Mouse (Mus musculus): ENCODE measurements around the gene Zfp598. TPM values are rescaled to one million over a fixed set of nuclear protein-coding genes. Genes with fewer than 3 reads are reported as not detected.

The Zfp598 gene
- polyA plus RNA-seq (2012; ENCODE audit: low replicate concordance) = 144 and 147 TPM in 2 replicates

DNA sequence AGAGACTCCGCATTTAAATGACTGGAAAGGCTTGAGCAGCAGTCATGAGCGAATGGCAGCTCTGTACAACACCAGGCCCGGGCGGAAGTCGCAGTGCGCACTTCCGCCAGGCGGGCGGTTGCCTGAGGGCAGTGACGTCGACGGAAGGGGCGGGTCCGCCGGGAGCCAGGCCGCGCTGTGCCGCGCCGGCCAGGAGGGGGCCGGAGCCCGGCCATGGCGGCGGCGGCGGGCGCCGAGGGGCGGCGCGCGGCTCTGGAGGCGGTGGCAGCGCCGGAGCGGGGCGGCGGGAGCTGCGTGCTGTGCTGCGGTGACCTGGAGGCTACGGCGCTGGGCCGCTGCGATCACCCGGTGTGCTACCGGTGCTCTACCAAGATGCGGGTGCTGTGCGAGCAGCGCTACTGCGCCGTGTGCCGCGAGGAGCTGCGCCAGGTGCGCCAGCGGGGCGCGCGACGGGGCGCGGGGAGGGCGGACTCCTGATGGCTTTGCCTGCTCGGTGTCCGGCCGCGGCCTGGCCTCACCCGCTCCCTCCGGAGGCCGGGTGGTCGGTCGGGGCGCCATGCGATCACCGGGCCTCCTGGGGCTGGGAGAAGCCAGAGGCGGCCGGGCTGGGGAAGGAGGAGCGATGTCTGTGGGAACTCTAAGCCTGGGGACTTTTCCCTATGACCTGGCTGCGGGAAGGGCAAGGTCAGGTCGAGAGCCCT lies at the start of gene Zfp598:
Gene Zfp598, plus strand, starts transcription at position 143 of the 701 bp plus-strand sequence.

DNA sequence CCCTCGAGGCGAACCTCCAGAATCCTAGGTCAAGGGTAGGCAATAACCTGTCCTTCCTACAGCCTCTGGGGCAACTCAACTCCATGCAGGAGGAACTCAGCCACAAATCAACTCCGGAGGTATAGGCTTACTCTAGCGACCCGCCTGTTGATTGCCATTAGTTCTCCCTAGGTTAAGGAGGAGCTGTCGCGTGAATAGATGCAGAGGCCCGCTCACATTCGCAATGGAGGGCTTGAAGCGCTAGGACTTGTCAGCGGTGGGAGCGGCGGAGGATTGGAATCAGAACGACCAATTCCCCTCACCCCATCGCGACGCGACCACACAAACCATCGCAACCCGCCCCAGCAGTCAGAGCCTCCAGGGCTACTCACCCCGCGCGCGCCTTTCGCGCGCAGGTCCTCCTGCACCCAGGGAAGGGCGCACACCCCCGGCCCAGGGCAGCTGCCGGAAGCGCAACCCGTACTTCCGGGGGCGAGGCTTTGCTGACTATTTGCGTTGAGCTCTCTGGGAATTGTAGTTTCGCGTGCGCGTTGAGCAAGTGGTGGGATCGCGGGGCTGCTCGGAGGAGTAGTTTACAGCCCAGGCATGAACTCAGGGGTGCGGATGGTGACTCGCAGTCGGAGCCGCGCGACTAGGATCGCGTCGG lies 37.2 kb upstream of the Zfp598 start, which contains the start of the genes Tsc2 and Nthl1:
Gene Tsc2, minus strand, starts transcription at position 464 of the 646 bp plus-strand sequence.
Gene Nthl1, plus strand, starts transcription at position 514 of the 646 bp plus-strand sequence.

DNA sequence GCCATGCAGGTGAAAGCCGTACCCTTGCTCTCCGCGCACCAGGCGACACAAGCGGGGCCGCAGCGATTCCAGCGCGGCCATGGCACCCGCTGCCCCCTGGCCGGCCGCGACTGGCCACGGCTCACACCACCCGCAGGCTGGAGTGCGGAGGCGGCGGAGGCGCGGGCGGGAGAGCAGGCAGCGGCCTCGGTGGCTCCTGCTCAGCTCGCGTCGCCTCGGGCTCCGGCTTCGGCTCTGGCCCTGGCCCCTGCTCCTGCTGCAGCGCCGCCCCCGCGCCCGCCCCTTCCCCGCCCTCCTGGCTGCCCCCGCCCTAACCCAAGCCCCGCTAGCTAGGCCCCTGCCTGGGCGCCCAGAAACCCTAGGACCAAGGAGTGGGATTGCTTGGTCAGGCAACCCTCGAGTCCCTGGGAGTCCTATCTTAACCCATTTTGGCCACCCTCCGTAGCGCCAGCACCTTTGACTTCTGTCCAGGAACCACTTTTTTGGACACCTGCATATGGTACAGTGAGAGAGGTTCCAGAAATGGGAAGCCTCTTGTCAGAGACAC lies 19.3 kb upstream of the Zfp598 start, which contains the start of gene Slc9a3r2:
Gene Slc9a3r2, minus strand, starts transcription at position 258 of the 547 bp plus-strand sequence.

DNA sequence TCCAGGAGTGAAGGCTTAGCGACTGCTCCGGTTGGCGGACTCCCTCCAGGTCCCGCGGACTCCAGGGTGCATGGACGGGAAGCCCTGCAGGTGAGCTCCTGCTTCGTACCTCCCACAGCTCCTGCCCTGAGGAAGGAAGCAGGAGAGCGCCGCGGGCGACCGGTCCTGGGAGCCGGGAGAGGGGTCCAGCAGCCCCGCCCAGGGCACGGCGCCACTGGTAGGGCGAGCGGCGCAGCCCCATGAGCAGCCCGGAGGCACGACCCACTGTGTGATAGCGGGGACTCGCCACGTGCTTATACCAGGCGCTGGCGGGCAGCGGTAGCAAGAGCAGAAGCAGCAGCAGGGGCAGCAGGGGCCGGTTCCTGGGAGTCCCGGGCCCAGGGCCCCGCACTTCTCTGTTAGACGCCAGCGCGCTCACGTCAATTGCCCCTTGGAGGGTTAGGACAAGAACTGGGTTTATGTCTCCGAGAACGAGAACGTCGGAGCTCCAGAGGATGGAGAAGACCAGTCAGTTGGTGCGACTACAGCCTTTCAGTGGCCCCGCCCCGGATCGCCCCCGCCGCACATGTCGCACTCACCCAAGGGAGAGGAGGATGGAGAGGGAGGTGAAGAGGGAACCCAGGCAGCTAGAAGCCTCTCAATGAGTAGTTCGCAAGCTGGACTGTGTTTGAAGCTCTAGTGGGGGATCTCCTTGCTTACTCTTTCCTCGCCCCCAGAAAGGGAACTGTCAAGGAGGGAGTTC lies 11.3 kb upstream of the Zfp598 start, which contains the start of gene Npw:
Gene Npw, minus strand, starts transcription at position 441 of the 742 bp plus-strand sequence.

DNA sequence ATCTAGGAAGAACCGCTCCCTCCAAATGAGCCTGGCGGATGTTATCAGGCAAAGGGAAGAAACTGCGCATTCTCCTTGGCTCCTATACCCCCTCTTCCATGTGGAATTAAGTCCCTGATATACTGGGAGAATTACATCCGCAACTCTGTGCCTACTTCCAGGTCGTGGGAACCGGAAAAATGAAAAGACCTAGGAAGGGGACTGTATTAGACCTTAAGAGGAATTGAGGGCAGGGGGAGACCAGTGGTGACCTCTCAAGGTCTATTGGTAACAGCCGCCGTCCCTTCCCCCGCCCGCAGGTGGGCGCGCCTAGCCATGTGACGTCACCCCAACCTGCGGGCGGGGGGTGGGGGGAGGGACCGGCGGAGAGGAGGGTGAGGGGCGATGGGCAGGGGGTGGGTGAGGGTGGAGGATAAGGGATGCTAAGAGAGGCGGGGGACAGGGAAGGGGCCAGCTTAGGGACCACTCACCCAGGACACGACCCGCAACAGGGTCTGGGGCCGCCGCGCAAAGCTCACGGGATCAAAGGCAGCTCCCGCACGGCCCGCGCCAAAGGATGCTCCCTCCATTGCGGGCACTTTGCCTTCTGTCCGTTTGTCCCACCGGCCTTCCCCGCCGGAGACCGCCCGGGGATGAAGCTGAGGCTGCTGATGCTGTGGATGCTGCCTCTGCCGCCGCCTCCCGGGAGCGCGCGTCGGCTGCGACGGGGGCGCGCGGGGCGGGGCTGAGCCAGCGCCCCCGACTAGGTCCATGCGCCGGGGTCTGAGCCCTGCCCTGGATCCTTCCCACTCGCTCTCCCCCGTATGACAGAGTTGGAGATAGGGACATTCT lies 20.0 kb downstream of the Zfp598 start, which contains the start of gene Syngr3:
Gene Syngr3, minus strand, starts transcription at position 705 of the 831 bp plus-strand sequence.

DNA sequence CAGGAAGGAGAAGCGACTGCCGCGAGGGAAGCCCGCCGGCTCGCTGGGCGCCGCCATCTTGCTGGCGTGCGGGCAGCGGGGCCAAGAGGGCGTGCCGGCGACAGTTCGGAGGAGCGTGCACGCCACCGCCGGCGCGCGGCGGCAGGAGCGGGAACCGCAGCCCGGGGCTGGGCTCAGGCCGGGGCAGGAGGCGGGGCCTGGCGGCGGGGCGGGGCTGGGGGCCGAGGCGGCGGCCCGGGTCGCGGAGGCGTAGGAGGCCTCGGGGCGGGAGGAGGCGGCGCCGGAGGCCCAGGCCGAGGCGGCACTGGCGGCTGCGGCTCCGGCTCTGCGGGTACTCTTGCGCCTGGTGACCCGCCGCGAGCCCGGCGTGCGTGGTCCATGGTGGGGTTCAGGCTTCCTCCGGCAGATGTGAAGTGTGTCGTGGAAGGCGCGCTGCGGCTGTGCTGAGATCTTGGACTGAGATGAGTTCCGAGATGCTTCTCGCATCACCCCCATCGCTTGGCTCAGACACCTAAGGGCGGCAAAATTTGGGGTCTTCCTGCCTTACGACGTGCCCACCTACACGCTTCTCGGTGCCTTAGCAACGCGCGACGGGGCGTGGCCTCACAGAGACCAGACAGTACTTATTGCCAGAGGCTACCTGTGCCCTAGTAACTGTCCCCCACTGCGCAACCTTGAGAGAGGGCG lies 26.7 kb downstream of the Zfp598 start, which contains the start of the genes Gfer and Noxo1:
Gene Gfer, minus strand, starts transcription at position 146 of the 687 bp plus-strand sequence.
Gene Noxo1, plus strand, starts transcription at position 224 of the 687 bp plus-strand sequence.

DNA sequence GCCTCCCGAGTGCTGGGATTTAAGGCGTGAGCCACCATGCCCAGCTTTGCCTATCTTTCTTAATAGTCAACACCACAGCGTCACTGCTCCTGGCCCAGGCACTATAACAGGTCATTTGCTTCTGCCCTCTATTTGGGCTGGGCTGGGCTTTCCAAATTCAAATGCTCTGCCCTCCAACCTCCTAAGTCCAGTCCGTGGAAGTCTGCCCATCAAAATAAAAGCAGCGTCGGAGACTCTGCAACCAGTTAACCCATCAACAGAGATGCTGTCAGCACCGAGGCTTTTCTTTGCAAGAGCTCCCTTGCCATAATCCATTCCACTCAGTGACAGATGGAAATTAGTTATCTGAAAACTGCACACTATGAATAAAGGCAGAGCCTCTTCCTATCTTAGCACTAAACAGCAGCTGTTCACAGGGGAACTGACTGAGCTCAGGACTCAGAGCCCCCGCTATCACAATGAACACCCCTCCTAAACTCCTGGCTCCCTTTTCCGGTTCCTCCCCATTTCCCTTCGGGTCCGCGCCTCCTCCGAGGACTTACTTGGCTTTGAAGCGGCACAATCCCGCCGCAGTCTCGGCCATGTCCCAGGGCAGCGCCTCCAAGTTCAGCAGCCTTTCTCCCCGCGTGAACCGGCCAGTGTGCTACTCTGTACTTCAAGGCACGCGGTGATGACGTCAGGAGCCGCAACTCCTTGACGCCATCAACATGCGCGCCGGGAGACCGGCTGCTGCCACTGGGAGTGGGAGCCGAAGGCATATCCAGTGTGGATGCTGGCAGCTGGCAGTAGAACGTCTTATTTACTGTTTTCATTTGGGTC lies 37.7 kb downstream of the Zfp598 start, which contains the start of gene Tbl3:
Gene Tbl3, minus strand, starts transcription at position 679 of the 819 bp plus-strand sequence.

DNA sequence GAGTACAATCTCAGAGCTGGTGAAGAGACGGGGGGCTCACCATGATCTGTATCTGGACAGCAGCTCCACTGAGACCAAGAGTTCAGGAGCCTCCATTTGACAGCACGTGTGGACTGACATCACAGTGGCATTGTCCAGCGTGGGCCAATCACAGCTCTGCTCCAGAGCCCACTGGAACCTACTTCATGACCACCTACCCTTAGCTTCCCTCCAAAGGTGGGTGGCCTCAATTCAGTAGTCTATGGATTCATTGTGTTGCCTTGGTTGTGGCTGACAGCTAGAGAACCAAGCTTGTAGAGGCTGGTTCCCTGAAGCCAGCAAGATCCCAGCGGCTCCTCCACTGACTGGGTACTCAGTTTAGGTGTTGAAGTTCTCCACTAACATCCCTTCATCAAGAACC lies 48.5 kb downstream of the Zfp598 start, which contains the start of the genes Rnf151 and Rps2:
Gene Rnf151, minus strand, starts transcription at position 121 of the 400 bp plus-strand sequence.
Gene Rps2, plus strand, starts transcription at position 174 of the 400 bp plus-strand sequence.

DNA sequence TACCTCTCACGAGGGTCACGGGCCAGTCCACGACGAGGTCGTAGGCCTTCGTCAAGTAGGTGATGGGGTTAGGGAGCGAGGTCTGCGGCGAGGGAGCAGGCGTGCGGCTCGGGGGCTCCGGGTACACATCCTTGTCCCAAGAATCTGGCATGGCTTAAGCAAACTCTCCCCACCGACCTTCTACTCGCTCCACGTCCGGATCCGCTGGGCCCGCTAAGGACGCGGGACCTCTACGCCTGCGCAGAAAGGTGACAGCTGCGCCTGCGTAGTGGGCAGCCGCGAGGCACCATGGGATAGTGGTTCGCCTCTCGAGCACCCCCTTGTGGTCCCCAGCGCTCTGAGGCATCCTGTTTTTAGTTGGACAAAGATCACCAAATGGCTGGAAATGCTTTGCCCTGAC lies 54.7 kb downstream of the Zfp598 start, which contains the start of gene Ndufb10:
Gene Ndufb10, minus strand, starts transcription at position 295 of the 400 bp plus-strand sequence.

DNA sequence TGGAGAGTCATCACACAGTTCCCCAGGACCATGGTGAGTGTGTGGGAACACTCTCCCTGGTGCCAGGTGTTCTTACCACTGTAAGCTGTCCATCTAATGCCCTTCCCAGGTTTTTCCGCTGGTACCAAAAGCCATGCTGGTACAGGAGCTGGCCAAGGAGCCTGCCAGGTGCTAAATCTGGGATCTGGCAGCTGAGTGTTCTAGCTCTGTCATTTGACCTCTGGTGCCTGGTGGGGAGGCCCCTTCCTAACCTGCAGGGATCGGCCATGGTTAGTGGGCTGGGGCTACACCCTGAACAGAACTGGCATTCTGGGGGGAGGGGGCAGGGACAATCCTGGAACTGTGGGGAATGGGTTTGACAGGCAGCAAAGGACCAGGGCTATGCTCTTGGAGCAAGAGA lies 58.1 kb downstream of the Zfp598 start, which contains the start of gene Rpl3l:
Gene Rpl3l, plus strand, starts transcription at position 203 of the 400 bp plus-strand sequence.

Other genes starting within 250 kb of the Zfp598 start
- gene Eci1, start 243.0 kb upstream of the Zfp598 start, polyA plus RNA-seq (2012; ENCODE audit: low replicate concordance) = 47.6 and 50.3 TPM in 2 replicates
- gene Dnase1l2, start 226.6 kb upstream of the Zfp598 start, polyA plus RNA-seq (2012; ENCODE audit: low replicate concordance) = 0.41 TPM in 1 of 2 replicates, not detected in the other
- 21.8 and 23.0 TPM in 2 replicates for gene E4f1, start 199.4 kb upstream of the Zfp598 start, polyA plus RNA-seq (2012; ENCODE audit: low replicate concordance)
- gene Pgp, start 199.3 kb upstream of the Zfp598 start, polyA plus RNA-seq (2012; ENCODE audit: low replicate concordance) = 86.0 and 114 TPM in 2 replicates
- gene Bricd5, start 195.8 kb upstream of the Zfp598 start, polyA plus RNA-seq (2012; ENCODE audit: low replicate concordance) = 0.56 and 0.61 TPM in 2 replicates
- 6.4 and 15.9 TPM in 2 replicates for gene Mlst8, start 190.6 kb upstream of the Zfp598 start, polyA plus RNA-seq (2012; ENCODE audit: low replicate concordance)
- 0.03 TPM in 1 of 2 replicates, not detected in the other for gene Caskin1, start 181.1 kb upstream of the Zfp598 start, polyA plus RNA-seq (2012; ENCODE audit: low replicate concordance)
- 121 and 190 TPM in 2 replicates for gene Traf7, start 141.7 kb upstream of the Zfp598 start, polyA plus RNA-seq (2012; ENCODE audit: low replicate concordance)
- 0.14 and 1.1 TPM in 2 replicates for gene Rab26, start 135.5 kb upstream of the Zfp598 start, polyA plus RNA-seq (2012; ENCODE audit: low replicate concordance)
- 8.9 and 14.3 TPM in 2 replicates for gene Pkd1, start 119.9 kb upstream of the Zfp598 start, polyA plus RNA-seq (2012; ENCODE audit: low replicate concordance)
- gene Tsc2, start 37.1 kb upstream of the Zfp598 start, polyA plus RNA-seq (2012; ENCODE audit: low replicate concordance) = 37.0 and 60.0 TPM in 2 replicates
- gene Nthl1, start 37.0 kb upstream of the Zfp598 start, polyA plus RNA-seq (2012; ENCODE audit: low replicate concordance) = 4.3 and 4.4 TPM in 2 replicates
- gene Slc9a3r2, start 19.4 kb upstream of the Zfp598 start, polyA plus RNA-seq (2012; ENCODE audit: low replicate concordance) = 2.0 and 5.8 TPM in 2 replicates
- gene Npw, start 11.2 kb upstream of the Zfp598 start, polyA plus RNA-seq (2012; ENCODE audit: low replicate concordance) = 1.1 and 4.6 TPM in 2 replicates
- 0.56 and 0.62 TPM in 2 replicates for gene Syngr3, start 20.3 kb downstream of the Zfp598 start, polyA plus RNA-seq (2012; ENCODE audit: low replicate concordance)
- 134 TPM in 2 replicates for gene Gfer, start 26.5 kb downstream of the Zfp598 start, polyA plus RNA-seq (2012; ENCODE audit: low replicate concordance)
- gene Noxo1, start 26.5 kb downstream of the Zfp598 start, polyA plus RNA-seq (2012; ENCODE audit: low replicate concordance) = 0.69 and 1.8 TPM in 2 replicates
- 20.7 and 32.9 TPM in 2 replicates for gene Tbl3, start 38.0 kb downstream of the Zfp598 start, polyA plus RNA-seq (2012; ENCODE audit: low replicate concordance)
- 0.42 and 0.46 TPM in 2 replicates for gene Rnf151, start 48.4 kb downstream of the Zfp598 start, polyA plus RNA-seq (2012; ENCODE audit: low replicate concordance)
- 69.0 and 456 TPM in 2 replicates for gene Rps2, start 48.4 kb downstream of the Zfp598 start, polyA plus RNA-seq (2012; ENCODE audit: low replicate concordance)
- gene Ndufb10, start 54.8 kb downstream of the Zfp598 start, polyA plus RNA-seq (2012; ENCODE audit: low replicate concordance) = 350 and 503 TPM in 2 replicates
- gene Rpl3l, start 58.1 kb downstream of the Zfp598 start, polyA plus RNA-seq (2012; ENCODE audit: low replicate concordance) = not detected in 2 replicates
- gene Msrb1, start 67.0 kb downstream of the Zfp598 start, polyA plus RNA-seq (2012; ENCODE audit: low replicate concordance) = 9.9 and 15.7 TPM in 2 replicates
- gene Hs3st6, start 83.3 kb downstream of the Zfp598 start, polyA plus RNA-seq (2012; ENCODE audit: low replicate concordance) = not detected in 2 replicates
- not detected in 2 replicates for gene Meiob, start 134.6 kb downstream of the Zfp598 start, polyA plus RNA-seq (2012; ENCODE audit: low replicate concordance)
- gene Hagh, start 170.5 kb downstream of the Zfp598 start, polyA plus RNA-seq (2012; ENCODE audit: low replicate concordance) = 39.1 and 51.7 TPM in 2 replicates
- 6.2 and 6.5 TPM in 2 replicates for gene Fahd1, start 180.7 kb downstream of the Zfp598 start, polyA plus RNA-seq (2012; ENCODE audit: low replicate concordance)
- 0.14 TPM in 1 of 2 replicates, not detected in the other for gene Igfals, start 196.3 kb downstream of the Zfp598 start, polyA plus RNA-seq (2012; ENCODE audit: low replicate concordance)
- gene Nubp2, start 216.7 kb downstream of the Zfp598 start, polyA plus RNA-seq (2012; ENCODE audit: low replicate concordance) = 10.5 and 114 TPM in 2 replicates
- 21.6 and 45.5 TPM in 2 replicates for gene Spsb3, start 217.0 kb downstream of the Zfp598 start, polyA plus RNA-seq (2012; ENCODE audit: low replicate concordance)
- 31.8 and 37.9 TPM in 2 replicates for gene Eme2, start 225.4 kb downstream of the Zfp598 start, polyA plus RNA-seq (2012; ENCODE audit: low replicate concordance)
- 81.1 and 115 TPM in 2 replicates for gene Mrps34, start 225.4 kb downstream of the Zfp598 start, polyA plus RNA-seq (2012; ENCODE audit: low replicate concordance)
- 16.0 and 19.6 TPM in 2 replicates for gene Nme3, start 226.8 kb downstream of the Zfp598 start, polyA plus RNA-seq (2012; ENCODE audit: low replicate concordance)